Mouse (Mus musculus) megakaryocyte progenitor cell, adult 5-6 weeks (primary cell): ENCODE measurements around the gene Rtp1. TPM values are rescaled to one million over a fixed set of nuclear protein-coding genes. Genes with fewer than 3 reads are reported as not detected.

Experiments
- ATAC-seq: replicated peaks from 2 replicates; pipeline ENCODE4 v1.8.0; 2016; ENCODE audit warnings: mild to moderate bottlenecking, moderate TSS enrichment, inconsistent platforms; ENCODE audit not compliant: poor library complexity
- total RNA-seq, 2 experiments: library from RNA; stranded (forward) in 1 of 2; stranded (reverse) in 1 of 2; fragments of 157-497, 149-512 nt in 1 of 2; fragments of 200-1000 nt in 1 of 2; gene quantifications; 2 replicates each; pipeline versions ENCODE4 v1.2.3 to v1.2.4; 2015 to 2017

Gene Rtp1
- total RNA-seq (2015): not detected in 2 replicates
- not detected in 2 replicates for total RNA-seq (2017)

DNA sequence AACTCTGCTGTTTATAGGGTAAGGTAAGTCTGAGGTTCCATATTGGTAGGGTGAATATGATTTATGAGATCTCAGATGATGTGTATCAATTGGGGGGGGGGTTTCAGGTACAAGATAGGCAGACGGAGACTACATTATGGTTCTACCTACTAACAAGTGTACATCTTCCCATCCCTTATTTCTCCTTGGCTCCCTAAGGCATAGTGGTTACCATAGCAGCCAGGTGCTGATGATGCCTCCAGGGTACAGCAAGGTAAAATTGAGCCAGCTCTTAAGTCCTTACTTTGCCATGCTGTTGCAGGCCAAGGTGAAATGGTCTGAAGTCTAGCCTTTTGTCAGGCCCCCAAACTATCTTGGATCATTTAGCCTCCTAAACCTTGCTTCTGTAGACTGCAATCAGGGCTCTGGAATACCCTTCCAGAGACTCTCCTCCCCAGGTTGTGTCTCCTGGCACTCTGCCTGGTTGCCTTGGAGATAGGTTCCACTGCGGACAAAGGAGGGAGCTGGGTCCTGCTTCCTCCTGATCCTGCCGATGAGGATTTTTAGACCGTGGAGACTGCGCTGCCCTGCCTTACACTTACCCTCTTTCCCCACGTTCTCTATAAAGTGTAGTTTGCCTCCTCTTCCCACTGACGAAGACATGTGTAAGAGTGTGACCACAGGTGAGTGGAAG, at the start of gene Rtp1:
Gene Rtp1, plus strand, starts transcription at position 487 of the 673 bp plus-strand sequence.
- ATAC-seq: no peak

DNA sequence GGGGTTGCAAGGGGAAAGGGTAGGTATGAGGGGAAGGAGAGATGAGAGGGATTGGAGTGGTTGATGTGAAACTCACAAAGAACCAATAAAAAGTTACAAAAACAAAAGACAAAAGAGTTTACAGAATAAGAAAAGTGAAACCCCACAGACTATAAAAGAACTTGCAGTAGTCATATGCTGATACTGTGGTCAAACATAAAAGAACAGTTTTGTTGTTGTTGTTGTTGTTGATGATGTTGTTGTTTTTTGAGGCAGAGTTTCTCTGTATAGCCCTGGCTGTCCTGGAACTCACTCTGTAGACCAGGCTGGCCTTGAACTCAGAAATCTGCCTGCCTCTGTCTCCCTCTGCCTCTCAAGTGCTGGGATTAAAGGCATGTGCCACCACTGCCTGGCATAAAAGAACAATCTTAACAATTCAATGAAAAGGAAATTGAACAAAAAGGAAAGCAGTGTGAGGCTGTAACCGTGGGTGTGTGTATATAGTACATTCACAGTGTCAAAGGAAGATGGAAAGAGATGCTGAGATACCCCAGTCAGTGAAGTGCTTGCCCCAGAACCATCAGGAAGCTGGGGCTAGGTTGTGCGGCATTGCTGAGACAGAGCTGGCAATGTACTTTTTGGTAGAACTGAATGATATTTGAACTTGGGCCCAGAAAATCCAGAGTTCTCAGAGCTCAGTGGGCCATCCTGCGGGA, 49.2 kb upstream of the Rtp1 start:
- no peak for ATAC-seq

DNA sequence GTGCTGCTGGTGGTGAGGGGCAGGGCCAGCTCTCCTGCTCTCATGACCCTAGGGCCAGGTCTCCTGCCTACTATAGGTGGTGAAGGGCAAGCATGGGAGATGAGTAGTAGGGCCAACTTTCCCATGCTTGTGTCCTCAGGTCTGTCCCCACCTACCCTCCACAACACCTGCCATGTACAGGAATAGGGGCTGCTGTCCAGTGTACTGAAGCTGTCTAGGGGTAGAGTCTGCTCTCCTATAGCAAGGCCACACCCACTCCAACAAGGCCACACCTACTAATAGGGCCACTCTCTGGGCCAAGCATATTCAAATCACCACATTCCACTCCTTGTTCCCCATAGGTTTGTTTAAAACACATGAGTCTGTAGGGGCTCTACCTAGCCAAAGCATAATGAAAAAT, 44.6 kb upstream of the Rtp1 start:
- no peak for ATAC-seq

DNA sequence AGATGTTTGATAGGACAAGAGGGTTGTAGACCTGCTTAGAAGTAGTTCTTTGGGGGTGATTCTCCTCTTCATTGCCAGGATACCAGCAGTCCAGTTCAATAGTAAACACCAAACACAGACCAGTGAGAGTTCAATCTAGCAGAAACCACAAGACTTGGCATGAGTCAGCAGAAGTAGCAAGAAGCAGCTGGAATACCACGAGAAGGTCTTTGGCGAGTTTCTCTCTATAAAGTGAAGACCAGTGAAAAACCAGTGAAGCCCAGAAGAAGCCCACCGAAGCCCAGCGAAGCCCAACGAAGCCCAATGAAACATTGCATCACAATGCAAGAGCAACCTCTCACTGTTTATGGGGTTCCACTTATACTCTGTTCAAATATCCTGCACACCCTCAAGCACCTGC, 31.0 kb upstream of the Rtp1 start:
- ATAC-seq: no peak

DNA sequence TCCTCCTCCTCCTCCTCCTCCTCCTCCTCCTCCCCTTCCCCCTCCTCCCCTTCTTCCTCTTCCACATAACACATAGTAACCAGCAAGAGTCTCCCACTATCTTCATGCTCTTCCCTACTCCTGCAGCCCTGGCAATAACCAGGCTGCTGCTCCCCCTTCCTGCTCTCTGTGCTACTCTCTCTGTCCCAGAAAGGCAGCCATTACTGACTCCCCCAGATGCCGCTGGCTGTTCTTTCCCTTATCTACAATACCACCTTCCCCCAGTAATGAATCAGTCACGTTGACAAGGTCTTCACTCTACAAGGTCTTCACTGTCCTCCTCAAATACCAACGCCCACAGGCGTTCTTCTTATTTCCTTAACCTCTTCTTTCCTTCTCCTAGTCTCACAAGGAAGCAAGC, 27.5 kb upstream of the Rtp1 start:
- peak; percentile 85 for ATAC-seq

DNA sequence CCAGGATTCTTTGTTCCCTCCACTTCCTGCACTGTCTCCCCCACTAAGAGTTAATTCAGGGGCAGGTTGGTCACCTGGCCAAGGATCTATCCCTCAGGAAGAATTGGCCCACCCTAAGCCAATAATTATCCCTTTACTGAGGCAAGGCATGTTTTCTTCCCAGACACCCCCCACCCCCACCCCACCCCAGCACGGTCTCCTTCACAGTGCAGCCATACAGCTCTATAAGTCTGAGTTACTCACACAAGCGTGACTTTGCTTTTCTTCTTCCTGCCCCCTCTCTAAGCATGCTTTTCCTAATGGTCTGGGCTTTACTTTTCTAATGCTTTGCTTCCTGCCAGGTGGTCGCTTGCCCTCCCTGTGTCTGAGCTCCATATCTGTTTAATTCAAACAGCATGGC, 27.0 kb upstream of the Rtp1 start:
- no peak for ATAC-seq

DNA sequence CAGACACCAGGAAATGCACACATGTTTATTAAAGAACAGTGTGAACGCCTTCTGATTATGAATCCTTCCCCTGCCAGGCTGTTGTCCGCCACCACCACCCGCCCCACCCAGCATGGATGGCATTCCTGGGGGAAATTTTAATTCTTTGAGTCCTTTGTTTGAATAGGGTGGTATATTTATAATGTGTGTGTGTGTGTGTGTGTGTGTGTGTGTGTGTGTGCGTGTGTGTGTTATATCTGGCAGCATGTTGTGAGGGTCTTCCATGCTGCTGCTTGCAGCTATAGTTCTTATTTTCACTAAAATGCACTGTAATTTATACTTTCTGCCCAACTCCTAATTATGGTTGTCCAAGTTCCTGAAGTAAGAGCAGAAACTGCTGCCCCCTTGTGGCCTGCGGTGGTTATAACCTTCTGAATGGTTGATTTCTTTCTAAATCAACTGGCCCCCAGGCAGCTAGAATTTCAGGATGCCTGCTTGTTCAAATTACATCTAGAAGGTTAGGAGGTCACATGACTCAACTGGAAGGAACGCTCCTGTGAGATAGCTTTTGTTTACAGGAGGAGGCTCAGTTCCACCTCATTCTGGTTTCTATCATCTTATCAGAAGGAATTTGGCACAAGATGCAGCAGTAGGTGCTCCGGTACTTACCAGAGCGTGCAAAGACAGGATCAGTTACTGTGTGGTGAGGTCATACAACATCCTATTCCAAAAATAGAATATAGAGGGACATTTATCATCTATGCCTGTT, 25.8 kb upstream of the Rtp1 start:
- peak; percentile 64 for ATAC-seq

DNA sequence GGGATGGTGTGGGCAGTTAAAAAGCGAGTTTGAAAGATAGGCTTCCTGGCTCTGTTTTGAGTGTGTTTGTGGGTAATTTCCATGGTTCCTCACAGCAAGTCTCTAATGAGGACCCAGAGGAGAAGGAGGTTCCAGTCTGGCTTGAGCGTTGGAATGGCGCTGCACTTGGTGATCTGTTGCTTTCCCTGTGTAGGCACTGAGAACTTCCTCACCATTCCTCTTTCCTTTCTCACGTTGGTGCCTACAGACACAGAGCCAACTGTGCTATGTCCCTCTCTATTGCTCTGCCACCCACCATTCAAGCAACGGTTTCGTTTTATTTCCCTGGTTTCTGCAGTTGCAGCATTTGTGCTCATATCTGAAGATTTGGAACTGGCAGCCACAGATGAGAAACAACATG, 16.0 kb upstream of the Rtp1 start:
- ATAC-seq: no peak

DNA sequence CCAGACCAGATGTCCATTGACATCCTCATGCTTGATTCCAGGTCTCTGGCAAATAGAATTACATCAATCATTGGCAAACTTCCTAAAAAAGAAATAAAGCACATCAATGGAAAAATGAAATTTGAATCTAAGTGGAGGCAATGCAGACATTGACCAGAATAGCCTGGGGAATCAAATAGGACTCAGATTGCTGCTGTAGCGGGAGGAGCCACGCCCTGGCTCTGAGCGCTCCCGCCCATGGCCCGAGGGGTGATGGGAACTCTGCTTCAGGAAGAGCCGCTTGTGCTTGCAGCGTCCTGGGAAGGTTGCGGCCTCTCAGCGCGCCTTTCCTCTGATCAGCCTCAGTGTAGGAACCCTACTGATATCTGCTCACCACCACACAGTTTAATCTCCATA, 12.7 kb upstream of the Rtp1 start:
- no peak for ATAC-seq

DNA sequence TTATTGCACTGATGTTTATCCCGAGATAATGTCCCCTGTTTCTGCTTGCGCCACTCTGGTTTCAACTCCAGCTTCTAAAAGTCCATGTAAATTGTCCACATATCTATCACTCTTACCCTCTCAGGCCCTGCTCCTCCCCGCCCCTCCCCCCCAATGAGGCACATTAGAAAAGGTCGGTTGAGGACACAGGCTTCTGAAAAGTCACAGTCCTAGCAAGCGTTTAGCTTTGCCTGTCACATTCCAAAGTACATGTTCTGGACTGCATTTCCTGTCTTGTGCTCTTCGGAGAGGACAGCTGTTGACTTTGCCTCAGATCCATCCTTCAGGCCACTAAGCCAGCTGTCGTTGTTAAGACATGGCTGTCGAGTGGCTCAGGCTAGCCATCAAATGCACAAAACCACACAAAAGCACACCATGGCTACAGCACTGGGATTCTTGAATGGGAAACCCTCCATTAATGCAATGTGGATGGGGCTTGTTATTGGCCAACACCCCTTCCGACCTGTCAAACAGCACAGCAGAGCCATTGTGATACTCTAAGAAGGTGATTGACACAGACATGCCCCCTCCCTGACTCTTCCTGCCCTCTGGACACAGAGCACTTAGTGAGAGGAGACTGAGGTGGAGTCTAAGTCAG, 12.2 kb upstream of the Rtp1 start:
- no peak for ATAC-seq

DNA sequence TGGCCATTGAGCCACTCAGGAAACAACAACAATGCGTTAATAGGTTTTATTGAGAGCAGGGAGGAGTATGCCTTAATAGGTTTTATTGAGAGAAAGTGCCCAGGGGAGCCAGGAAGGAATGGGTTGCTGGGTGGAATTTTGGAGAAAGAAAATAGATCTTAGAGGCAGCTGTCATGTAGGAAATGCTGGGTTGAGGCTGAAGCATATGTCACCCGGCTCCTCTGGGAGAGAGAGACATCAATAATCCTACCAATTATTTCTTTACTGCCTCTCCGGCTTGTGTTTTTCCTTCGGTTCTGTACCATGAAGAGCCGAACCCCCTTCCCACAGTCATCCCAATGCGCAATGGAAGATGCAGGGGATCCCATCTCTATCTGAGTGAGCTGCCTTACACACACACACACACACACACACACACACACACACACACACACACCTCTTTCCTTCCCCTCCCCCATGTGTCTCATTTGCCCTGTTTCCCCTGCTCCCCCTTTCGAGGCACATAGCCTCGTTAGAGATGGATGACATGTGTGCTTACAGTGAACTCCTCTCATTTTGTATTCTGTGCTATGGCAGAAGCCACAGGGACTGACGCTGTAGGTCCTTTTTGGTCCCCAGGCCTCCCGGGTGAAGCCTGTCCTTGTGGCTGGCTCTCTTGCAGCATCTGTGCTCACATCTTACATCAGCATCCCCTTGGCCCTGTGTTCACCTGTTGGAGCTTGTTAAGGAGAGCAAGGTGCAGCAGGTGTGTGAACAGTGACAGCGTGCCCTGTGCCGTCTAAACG, 11.3 kb upstream of the Rtp1 start:
- ATAC-seq: no peak

DNA sequence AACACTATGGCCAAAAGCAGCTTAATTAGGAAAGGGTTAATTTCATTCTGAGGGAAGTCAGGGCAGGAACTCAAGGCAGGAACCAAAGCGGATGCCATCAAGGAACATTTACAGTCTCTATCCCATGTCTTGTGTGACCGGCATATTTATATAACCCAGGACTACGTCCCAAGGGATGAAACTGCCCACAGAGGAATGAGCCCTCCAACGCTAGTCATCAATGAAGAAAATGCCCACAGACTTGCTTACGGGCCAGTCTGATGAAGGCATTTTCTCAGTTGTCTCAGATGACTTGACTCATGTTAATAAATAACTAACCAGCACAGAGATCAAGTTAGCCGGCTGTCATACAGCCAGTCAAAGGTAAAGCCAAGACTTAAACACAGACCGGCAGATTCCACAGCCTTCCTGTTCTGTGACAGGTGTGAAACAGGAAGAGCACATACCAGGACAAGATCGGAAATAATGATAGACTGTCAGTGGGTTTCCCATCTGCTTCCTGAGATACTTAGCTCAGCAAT, 9.3 kb upstream of the Rtp1 start:
- ATAC-seq: no peak

DNA sequence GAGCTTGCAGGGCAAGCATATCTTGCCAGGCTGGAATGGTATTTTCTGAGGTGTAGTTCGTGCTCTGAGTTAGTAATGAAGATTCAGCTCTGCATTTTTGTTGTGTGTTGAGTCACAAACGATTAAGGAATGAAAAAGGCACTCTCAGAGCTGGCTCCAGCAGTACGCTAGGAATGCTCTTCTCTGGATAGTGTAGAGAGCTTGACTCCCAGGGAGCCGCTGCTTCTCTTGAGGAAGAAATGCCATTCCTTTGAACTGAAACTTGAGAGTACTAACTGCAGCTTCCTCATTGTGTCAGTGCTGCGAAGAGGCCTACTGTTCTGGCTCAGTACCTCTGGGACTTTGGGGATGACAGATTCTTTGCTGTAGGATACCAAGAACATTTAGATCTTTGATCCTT, 5.1 kb upstream of the Rtp1 start:
- ATAC-seq: no peak

DNA sequence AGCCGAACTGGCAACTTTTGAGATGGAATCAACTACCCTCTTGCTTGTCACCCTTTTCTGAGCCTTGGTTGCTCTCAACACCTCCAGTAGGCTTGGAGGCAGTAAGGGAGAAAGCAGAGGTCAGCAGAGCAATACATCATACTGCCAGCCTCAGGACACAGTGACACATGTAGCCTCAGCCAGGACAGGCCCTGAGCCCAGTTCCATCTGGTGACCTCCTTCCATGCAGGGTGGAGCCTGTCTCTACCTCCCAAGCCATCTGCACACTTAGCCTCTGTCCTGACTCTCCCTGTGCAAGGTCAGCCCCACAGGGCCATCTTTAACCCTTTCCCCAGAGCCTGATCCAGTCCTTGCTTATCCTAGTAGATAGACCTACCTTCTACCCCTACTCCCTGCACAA, 1.2 kb upstream of the Rtp1 start:
- no peak for ATAC-seq

DNA sequence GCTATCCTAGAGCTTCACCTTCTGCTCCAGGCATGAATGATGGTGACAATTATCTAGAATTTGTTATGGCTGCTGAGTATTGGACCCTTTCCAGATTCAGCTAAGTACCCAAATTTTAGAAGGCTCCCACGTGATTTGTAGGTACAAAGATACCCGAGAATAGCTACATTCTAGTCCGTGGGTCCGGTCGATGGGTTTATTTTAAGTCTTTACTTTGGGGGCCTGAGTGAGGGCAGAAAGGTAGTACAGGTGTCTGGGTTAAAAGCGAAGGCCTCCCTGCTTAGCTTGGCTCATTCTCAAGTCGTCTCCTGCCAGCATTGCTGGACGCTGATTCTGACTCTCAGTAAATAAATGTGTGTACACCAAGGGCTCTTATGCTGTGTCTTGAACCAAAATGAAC, 1.1 kb downstream of the Rtp1 start:
- ATAC-seq: no peak

DNA sequence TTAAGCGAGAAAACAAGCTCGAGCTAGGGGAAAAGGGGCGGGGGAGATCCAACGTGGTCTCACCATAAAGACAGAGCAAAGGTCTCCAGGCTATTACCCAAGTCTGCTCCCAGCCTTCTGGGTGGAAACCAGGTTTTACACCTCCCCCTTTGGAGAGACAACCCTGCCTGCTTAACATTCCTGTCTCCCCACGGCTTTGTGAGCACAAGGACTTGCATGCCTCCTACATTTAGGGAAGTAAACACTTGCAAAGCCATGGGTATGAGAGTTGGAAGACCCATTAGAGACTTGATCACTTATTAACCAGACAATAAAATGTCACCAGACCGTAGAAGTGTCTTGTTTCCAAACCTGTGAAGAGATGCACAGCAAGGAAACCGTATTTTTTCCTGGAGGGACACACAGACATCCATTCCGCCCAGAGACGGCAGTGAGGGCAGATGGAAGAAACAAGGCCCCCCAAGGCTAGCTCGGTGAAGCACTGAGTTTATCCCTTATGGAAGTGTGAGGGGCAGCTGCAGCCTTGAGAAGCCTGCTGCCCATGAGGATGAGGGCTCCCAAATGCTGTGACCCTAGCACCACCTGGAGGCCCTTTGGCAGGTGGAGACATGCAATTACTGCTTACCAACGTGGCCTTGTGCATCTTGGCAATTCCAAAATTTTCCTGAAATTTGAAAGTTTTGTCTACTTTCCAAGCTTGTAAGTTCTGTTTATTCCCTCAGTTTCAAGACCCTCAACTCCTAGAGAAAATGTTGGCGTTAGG, 8.7 kb downstream of the Rtp1 start:
- ATAC-seq: no peak

DNA sequence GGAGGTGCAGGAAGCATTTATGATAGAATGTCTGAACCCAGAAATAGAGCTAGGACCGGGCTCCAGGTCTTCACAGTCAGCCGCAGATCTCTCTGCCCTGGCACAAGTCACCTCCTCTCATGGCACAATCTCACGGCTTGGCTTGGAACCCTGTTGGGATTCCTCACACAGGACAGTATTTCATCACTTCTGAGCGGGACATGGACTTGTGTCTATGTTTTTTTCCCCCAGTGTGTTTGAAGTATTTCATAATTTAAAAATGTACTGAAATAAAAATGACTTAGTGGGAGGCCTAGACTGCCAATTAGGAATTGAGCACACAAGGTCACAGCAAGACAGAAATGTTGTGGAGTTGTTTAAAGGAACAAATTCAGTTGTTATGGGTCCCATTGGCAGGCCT, 15.3 kb downstream of the Rtp1 start:
- no peak for ATAC-seq

DNA sequence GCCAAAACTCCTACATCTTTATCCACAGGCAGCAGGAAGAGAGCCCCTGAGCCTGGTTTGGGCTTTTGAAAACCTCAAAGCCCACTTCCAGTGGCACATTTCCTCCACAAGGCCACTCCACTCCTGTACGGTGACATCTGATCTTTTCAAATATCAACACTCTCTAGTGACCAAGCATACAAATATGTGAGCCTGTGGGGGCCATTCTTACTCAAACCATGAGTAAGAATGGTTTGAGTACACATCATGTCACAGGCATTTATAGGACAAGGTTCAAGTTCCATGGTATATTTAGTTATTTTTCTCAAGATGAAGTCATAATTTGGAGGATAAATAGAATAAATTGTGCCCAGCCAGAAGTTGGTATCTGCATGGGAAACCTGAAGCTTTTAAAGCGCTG, 21.0 kb downstream of the Rtp1 start:
- no peak for ATAC-seq

DNA sequence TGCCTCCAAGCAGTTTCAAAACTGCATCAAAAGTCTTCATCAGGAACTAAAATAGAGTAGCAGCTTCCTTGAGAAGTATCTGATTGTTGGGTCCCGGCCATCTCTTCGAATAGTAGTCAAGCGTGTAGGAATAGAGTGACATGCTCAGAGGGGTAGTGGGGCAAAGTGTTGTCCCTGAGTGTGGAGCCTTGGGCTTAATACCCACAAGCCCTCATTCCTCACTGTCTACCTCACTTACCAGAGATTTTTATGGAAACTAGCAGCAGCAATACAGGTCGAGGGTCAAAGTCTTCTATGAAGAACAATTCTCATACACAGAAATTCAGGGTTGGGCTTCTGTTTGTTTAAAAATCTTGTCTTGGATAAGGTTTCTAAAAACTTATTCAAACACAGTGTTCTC, 21.9 kb downstream of the Rtp1 start:
- ATAC-seq: no peak

DNA sequence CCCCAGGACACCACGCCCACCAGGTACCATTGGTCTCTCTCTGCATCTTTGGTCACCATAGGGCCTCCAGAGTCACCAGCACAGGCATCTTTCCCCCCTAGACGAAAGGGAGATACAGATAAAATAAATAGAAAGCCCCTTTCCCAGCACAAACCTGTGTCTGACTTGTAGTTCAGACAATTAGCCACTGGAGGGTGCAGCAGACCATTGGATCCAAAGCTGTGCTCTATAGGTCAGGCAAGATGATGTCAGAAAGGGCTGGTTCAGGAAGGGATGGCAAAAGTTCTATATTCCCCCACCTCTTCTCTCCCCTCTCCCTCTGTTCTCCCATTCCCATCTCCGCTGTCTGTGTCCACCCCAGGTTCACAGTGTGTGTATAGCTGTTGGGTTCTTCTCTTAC, 23.5 kb downstream of the Rtp1 start:
- peak; percentile 65 for ATAC-seq
